Mouse (Mus musculus) bone marrow macrophage, adult 2 months (primary cell): ENCODE measurements around the gene Wars.

ENCODE experiments used
- CTCF ChIP-seq: IDR thresholded peaks from 2 replicates; pipeline ENCODE4 v1.5.1; 2012; ENCODE audit warnings: low read depth, mild to moderate bottlenecking, low read length, moderate library complexity
- POLR2A ChIP-seq: IDR thresholded peaks from 2 replicates; pipeline ENCODE4 v1.6.1; 2012; ENCODE audit warnings: mild to moderate bottlenecking, low read depth, low read length, borderline replicate concordance

DNA sequence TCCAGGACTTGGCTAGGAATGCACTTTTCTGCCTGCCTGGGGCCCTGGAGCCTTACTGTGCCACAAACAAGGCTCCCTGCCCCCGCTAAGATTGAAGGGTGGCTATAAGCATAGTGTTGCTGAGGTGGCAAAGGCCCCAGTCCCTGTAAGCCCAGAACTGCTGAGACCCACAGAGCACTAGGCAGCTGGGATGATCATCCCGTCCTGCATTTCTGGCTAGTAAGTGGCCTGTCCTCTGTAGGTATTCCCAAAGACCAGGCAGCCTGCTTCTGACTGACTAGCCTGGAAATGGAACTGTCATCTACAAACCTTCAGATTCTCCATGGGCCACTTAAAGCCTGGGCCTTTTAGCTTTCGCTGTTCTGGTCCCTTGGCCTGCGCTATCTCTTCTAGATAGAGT lies 73.5 kb downstream of the Wars start:
- TF ChIP-seq CTCF, result no peak
- TF ChIP-seq POLR2A, result no peak
